Mouse (Mus musculus) kidney, postnatal 4 days (tissue): ENCODE data around the gene Ndrg3.
A peak's percentile ranks its signal among the peaks of the same experiment; 100 is the strongest.

Experiments used
- DNase-seq, 2 experiments: peaks; one replicate each; pipeline ENCODE4 v3.0.0; 2021; ENCODE audit warnings: mixed read lengths in 2 of 2

Gene Ndrg3

GRCm38 (mm10) chr2:156991470-156992319, at the start of gene Ndrg3:
TSS of gene Ndrg3 (minus strand) at chr2:156992056.
- DNase-seq = peak; percentile 97 to 98

- no peak for DNase-seq
Observed at GRCm38 (mm10) chr2:157041421-157041820, 49.6 kb upstream of the Ndrg3 start.

GRCm38 (mm10) chr2:157040649-157041046, 48.8 kb upstream of the Ndrg3 start:
- no peak for DNase-seq

GRCm38 (mm10) chr2:157039900-157040648, 48.2 kb upstream of the Ndrg3 start:
- peak; percentile 26 to 35 for DNase-seq

- no peak for DNase-seq
Observed at GRCm38 (mm10) chr2:157037303-157037702, 45.4 kb upstream of the Ndrg3 start.

GRCm38 (mm10) chr2:157036400-157036799, 44.5 kb upstream of the Ndrg3 start:
- no peak for DNase-seq

GRCm38 (mm10) chr2:157035371-157035770, 43.5 kb upstream of the Ndrg3 start:
- no peak for DNase-seq

GRCm38 (mm10) chr2:157030804-157031203, 38.9 kb upstream of the Ndrg3 start:
- DNase-seq = peak; percentile 95 to 96

GRCm38 (mm10) chr2:157028261-157028660, 36.4 kb upstream of the Ndrg3 start:
- no peak for DNase-seq

GRCm38 (mm10) chr2:157027106-157028008, 35.5 kb upstream of the Ndrg3 start:
- no peak for DNase-seq

- DNase-seq = no peak
Observed at GRCm38 (mm10) chr2:157021156-157021555, 29.3 kb upstream of the Ndrg3 start.

- DNase-seq = no peak
Observed at GRCm38 (mm10) chr2:157019228-157019627, 27.4 kb upstream of the Ndrg3 start.

GRCm38 (mm10) chr2:157016529-157017270, 24.8 kb upstream of the Ndrg3 start:
- no peak for DNase-seq

- DNase-seq = no peak
Observed at GRCm38 (mm10) chr2:157012341-157012740, 20.5 kb upstream of the Ndrg3 start.

- no peak for DNase-seq
Observed at GRCm38 (mm10) chr2:157010634-157011310, 18.9 kb upstream of the Ndrg3 start.

- no peak for DNase-seq
Observed at GRCm38 (mm10) chr2:157010121-157010520, 18.3 kb upstream of the Ndrg3 start.

- DNase-seq = no peak
Observed at GRCm38 (mm10) chr2:157008509-157008908, 16.7 kb upstream of the Ndrg3 start.

GRCm38 (mm10) chr2:157007234-157007596, 15.4 kb upstream of the Ndrg3 start:
- no peak for DNase-seq

GRCm38 (mm10) chr2:157006511-157007233, 14.8 kb upstream of the Ndrg3 start, which contains the start of gene Dsn1:
TSS of gene Dsn1 (minus strand) at chr2:157007154.
- DNase-seq = peak; percentile 94 to 95

- no peak for DNase-seq
Observed at GRCm38 (mm10) chr2:157002321-157002720, 10.5 kb upstream of the Ndrg3 start.

- no peak for DNase-seq
Observed at GRCm38 (mm10) chr2:156998263-156998662, 6.4 kb upstream of the Ndrg3 start.
